Mouse (Mus musculus) CD4-positive, CD25-positive, alpha-beta regulatory T cell, adult 4 months (primary cell): Measurements from ENCODE around the gene Slc52a3. TPM values are rescaled to one million over a fixed set of nuclear protein-coding genes. Genes with fewer than 3 reads are reported as not detected.

Experiments used
- ATAC-seq: one replicate; pipeline ENCODE4 v1.8.0; 2017
- polyA plus RNA-seq, 2 experiments: library from polyadenylated mRNA; unstranded; fragments of 100-300 nt; shearing (Covaris generic); gene quantifications; one replicate each; pipeline ENCODE4 v1.2.1; 2017

The Slc52a3 gene
- polyA plus RNA-seq, 2 experiments from 2014 or later = 8.6 to 16.0 TPM

DNA sequence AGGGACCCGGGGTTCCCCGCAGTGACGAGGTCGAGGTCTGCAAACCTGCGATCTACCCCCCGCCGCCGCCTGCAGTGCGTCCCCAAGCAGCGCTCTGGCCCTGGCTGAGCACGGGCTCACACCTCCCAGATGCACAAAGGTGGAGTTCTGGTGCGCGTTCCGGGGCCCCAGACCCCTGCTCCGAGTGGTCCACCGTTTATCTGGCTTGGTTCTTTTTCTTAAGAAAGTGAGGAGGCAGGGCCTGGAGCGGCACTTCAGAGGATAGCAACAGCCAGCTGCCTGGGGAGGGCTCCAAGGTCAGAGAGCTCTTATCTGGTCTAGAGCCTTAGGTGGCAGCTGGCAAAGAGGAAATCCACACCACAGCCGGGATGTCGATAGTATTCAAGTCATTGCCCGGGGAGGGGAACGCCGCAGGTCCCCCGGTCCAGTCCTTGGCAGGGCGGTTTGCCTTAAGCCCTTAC is 52.7 kb downstream of the Slc52a3 start:
- ATAC-seq = no peak

DNA sequence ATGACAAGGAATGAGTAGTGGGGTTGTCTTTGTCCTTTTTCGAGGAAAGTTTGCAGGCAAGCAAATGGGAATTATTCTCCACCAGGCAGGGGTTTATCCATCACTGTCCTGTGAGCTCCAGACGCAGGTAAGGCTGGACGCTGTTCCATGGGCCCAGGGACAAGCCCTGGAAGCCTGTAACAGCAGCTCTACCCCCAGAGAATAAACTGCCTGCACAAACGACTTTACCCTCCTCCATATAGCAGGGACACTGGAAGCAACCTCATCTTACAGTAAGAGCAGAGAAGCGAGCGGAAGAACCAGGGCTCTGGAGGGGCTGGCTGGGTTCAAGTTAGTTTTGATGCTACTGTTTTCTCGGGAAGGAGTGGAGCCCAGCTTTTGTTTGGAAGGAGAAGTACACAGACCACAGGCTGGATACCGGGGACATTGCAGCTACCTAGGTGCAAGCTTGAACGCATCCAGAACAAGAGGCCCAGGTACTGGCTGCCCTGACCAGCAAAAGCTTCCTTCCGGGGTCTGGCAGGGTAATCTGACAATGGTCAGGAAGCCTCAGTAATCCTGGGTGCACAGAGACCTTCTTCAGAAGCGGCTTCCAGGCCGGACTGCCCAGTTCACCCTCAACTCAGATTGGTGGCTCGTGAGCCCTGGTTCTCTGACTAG is 53.4 kb downstream of the Slc52a3 start:
- no peak for ATAC-seq

DNA sequence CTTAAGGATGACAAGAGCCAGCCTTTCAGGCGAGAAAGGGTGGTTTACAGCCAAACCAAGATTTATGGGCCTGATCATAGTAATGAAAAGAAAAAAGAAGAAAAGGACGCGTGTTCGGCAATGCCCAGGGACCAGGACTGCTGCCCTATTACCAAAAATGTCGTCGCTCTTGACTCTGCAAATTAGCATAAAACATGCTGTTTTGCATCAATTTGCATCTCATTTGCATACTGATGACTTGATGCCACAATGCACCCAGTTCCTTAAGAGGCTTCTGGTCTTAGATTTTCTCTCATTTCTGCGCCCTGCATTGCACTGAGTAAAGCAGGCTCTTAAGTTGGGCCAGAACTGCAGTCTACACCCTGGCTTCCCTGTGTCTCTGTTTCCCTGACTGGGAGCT is 54.0 kb downstream of the Slc52a3 start:
- ATAC-seq = no peak

DNA sequence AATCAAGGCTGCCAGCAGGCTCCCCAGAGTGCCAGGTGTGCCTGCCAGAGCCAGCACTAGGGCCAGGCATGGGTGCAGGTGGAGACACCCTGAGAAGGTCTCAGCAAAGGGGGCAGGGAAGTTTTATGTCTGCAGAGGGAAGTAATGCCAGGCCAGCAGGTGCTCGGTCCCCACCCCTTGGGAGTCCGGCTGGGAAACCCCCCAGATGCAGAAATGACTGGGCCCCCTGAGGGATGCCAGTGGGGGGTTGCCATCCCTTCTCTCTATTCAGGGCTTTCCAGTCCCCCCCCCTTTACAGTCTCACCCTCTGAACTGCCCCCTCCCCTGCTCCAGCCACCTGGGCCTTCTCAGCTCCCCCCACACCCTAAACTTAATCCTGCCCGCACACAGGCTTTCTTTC is 55.7 kb downstream of the Slc52a3 start:
- no peak for ATAC-seq

DNA sequence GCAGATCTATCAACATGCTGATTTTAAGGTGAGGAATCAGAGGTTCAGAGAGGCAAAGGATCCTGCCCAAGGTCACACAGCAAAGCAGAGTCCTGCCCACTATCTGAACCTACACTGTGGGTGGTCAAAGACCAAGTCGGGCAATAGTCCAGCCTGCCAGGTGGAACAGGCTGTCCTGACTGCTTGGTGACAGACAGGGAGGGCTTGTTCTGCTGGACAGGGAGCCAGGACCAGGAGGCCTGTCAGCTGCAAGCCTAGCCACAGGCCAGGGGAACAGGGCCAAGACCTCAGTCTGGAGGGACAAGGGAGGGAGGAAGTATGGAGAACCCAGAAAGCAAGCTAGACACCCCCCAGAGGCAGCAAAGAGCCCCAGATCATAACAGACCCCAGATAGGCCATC is 59.1 kb downstream of the Slc52a3 start:
- no peak for ATAC-seq

DNA sequence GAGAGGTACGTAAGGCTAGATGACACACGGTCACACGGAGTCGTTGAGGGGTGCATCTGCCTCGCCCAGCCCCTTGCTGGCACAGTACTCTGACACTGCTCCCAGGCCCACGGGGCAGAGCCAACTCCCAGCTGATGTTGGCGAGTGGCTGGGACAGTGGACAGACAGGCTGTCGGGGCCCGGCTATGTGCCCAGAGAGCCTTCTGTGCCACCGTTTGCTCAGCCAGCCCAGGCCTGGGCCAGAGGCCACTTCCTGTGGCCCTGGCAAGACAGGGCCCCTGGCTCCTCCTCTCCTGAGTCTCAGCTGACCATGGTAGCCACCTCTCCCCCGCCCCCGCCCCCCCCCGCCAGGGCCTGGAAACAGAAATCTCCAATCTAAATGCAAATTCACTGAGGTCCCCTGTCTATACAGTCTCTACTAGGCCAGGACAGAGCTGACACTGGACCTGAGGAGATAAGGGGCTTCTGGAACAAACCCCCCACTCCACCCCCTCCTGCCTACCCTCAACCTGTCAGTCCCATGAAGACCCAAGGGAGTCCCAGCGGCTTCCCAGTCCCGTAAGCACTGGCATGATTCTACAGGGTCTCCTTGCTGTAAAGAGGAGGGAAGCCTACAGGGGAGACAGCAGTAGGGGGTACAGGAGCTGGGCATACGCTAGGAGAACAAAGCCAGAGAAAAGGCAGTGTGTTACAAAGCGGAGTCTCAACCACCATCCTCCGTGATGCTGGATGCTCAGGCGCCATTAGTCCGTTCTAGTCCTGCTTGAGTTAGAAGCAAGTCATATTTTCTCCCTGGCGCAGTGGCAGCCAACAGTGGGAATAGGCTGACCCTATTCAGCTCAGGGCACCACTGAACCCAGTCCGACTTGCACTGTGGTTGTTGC is 60.3 kb downstream of the Slc52a3 start:
- no peak for ATAC-seq

DNA sequence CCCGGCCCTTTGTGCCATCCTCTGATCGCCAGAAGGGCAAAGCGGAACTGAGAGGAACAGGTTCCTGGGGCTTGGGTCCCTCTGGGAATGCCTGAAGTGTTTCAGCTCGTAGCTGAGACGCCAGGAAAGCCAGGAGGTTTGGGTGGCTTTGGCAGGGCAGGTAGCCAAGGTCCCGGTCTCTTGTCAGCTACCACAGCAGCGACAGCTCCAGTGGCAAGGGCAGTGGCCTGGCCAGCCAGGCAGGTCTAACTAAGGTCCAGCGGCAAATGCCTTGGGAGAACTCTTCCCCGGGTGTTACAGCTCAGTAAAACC is 60.9 kb downstream of the Slc52a3 start:
- no peak for ATAC-seq

Other genes starting within 250 kb of the Slc52a3 start
- gene Rspo4, start 153.6 kb upstream of the Slc52a3 start, polyA plus RNA-seq = not detected
- gene Angpt4, start 85.3 kb upstream of the Slc52a3 start, polyA plus RNA-seq = not detected
- 10 to 100 TPM; 16.2 to 31.3 TPM for gene Fam110a, start 16.3 kb upstream of the Slc52a3 start, polyA plus RNA-seq
- gene Scrt2, start 85.0 kb downstream of the Slc52a3 start, polyA plus RNA-seq = not detected
- 1 to 10 TPM; 2.2 to 3.0 TPM for gene Srxn1, start 109.0 kb downstream of the Slc52a3 start, polyA plus RNA-seq
- not detected for gene Tcf15, start 147.1 kb downstream of the Slc52a3 start, polyA plus RNA-seq
- 100 to 1,000 TPM in 1 of 2 experiments, 10 to 100 TPM in 1; 65.7 to 107 TPM for gene Csnk2a1, start 230.3 kb downstream of the Slc52a3 start, polyA plus RNA-seq